Comparison of ENCODE assay signal across 9 mouse cellular contexts in genomic region chr19:24606390-24606976, GRCm38 (mm10). TPM values are rescaled to one million over a fixed set of nuclear protein-coding genes. Genes with fewer than 3 reads are reported as not detected.
DNase-seq lines count a peak whose midpoint lies in the region; ATAC-seq and TF ChIP-seq lines count a peak whose summit lies in the region.
"Had no signal": no experiment of that assay in that cellular context is flagged by ENCODE, and none has a peak within 500 bp of the region (broad histone marks: within the 10 kb centered on the region; RNA-seq: fewer than 3 reads in every experiment).

No protein-coding gene starts in this region.

- DNase-seq in heart, embryonic 10.5 days (ENCODE audit: low spot score): peak; percentile 70
- no peak for DNase-seq in heart, adult 18-20 months
- peak; percentile 12 for DNase-seq in 3T3-L1 (ENCODE audit: low read depth, low spot score)
- peak; percentile 29 for DNase-seq in liver, postnatal 0 days
- no peak for DNase-seq in Muller cell, postnatal 12 days (ENCODE audit: inconsistent ontology term)
- no peak for DNase-seq in layer of hippocampus, adult 8-10 months (ENCODE audit: low spot score in 2 of 2)
- DNase-seq in gastrocnemius, postnatal 4 days (ENCODE audit: low spot score in 2 of 2): no peak

- no peak overlapping the region for H3K27ac ChIP-seq in heart, embryonic 10.5 days
- H3K27ac ChIP-seq in bone marrow, adult 2 months (ENCODE audit: control insufficient read depth, insufficient read depth, low read depth, low read length, poor library complexity): no peak overlapping the region
- H3K27ac ChIP-seq in liver, postnatal 0 days (ENCODE audit: low read depth): no peak overlapping the region
- H3K27ac ChIP-seq: neural tube, embryonic 13.5 days had no signal

- no peak for TF ChIP-seq EP300 in liver, postnatal 0 days (IDR thresholded peaks at IDR 0.05; ENCODE audit: low read depth)

- WGBS in heart, embryonic 10.5 days: 68% methylated on average over 5 of the region's 5 CpGs
- WGBS in bone marrow, adult 2 months: 70% methylated on average over 5 of the region's 5 CpGs
- WGBS in liver, postnatal 0 days (ENCODE audit: insufficient replicate concordance): 76% methylated on average over 5 of the region's 5 CpGs

- no peak overlapping the region for H3K9ac ChIP-seq in liver, postnatal 0 days (replicated peaks)
- H3K9ac ChIP-seq: neural tube, embryonic 13.5 days had no signal

- no peaks in the 10 kb centered on the region for H3K27me3 ChIP-seq in heart, embryonic 10.5 days (ENCODE audit: insufficient read depth, poor library complexity, severe bottlenecking)
- H3K27me3 ChIP-seq in liver, postnatal 0 days (ENCODE audit: insufficient read depth, low read length): no peaks in the 10 kb centered on the region
- H3K27me3 ChIP-seq: neural tube, embryonic 13.5 days had no signal

- H3K4me3 ChIP-seq in heart, embryonic 10.5 days: no peak overlapping the region
- H3K4me3 ChIP-seq in bone marrow, adult 2 months (replicated peaks; ENCODE audit: control insufficient read depth, low read depth, low read length): no peak overlapping the region
- no peak overlapping the region for H3K4me3 ChIP-seq in liver, postnatal 0 days (ENCODE audit: low read depth, low read length)
- H3K4me3 ChIP-seq: neural tube, embryonic 13.5 days had no signal

- peak; percentile 71 for TF ChIP-seq CTCF in bone marrow, adult 2 months (IDR thresholded peaks at IDR 0.05; ENCODE audit: control insufficient read depth, insufficient read depth, low read length)
- TF ChIP-seq CTCF in liver, postnatal 0 days (IDR thresholded peaks at IDR 0.05; ENCODE audit: low read depth): peak; percentile 71

- TF ChIP-seq POLR2A in bone marrow, adult 2 months (IDR thresholded peaks at IDR 0.05; ENCODE audit: borderline replicate concordance, control insufficient read depth, low read depth, low read length): no peak

- H3K4me1 ChIP-seq in heart, embryonic 10.5 days: no peaks in the 10 kb centered on the region
- H3K4me1 ChIP-seq in bone marrow, adult 2 months (ENCODE audit: control insufficient read depth, insufficient read depth, low read length): no peaks in the 10 kb centered on the region
- H3K4me1 ChIP-seq in liver, postnatal 0 days (ENCODE audit: insufficient read depth): no peaks in the 10 kb centered on the region
- H3K4me1 ChIP-seq: neural tube, embryonic 13.5 days had no signal

- no peaks in the 10 kb centered on the region; the same call in 1 of the 2 replicates for H3K9me3 ChIP-seq in heart, embryonic 10.5 days
- no peaks in the 10 kb centered on the region for H3K9me3 ChIP-seq in liver, postnatal 0 days (ENCODE audit: low read length)

- no peaks in the 10 kb centered on the region for H3K36me3 ChIP-seq in heart, embryonic 10.5 days
- no peaks in the 10 kb centered on the region for H3K36me3 ChIP-seq in liver, postnatal 0 days (replicated peaks; ENCODE audit: insufficient read depth, low read length)
- H3K36me3 ChIP-seq: neural tube, embryonic 13.5 days had no signal

- ATAC-seq in liver, postnatal 0 days: no peak

- no peak overlapping the region for H3K4me2 ChIP-seq in liver, postnatal 0 days (ENCODE audit: low read depth, low read length)
- H3K4me2 ChIP-seq: neural tube, embryonic 13.5 days had no signal

RNA-seq across cellular contexts. Expression of gene Pip5k1b, which starts 50.8 kb away (rescaled TPM):
- polyA plus RNA-seq in heart, embryonic 10.5 days (2016; fragmentation: Nextera tagmentation; extraction: Ambion mirVana): 6.3 and 7.7 TPM in 2 replicates
- total RNA-seq in heart, adult 18-20 months (2021): 10 to 100 TPM; 20.3 to 21.3 TPM
- polyA plus RNA-seq in bone marrow, adult 2 months (2011; ENCODE audit: insufficient read depth, insufficient read length, low replicate concordance, missing spikeins): 10.4 and 16.2 TPM in 2 replicates
- polyA plus RNA-seq in liver, postnatal 0 days (2015; fragmentation: Nextera tagmentation; extraction: Ambion mirVana): 3.0 and 4.4 TPM in 2 replicates
- total RNA-seq in layer of hippocampus, adult 8-10 months (2022): 10 to 100 TPM; 51.7 to 64.3 (median 57.6) TPM
- total RNA-seq in gastrocnemius, postnatal 4 days (2021): 1 to 10 TPM; 1.7 to 1.9 TPM

Comparison
In these comparisons a context has a peak if more than half of its experiments do, and no peak if none do; other contexts are left out.
1. DNase-seq: peak in heart, embryonic 10.5 days (single experiment), 3T3-L1 (single experiment) and liver, postnatal 0 days (single experiment); none in heart, adult 18-20 months (0 of 2), Muller cell, postnatal 12 days (single experiment), layer of hippocampus, adult 8-10 months (0 of 2) and gastrocnemius, postnatal 4 days (0 of 2).
2. RNA of gene Pip5k1b, which starts 50.8 kb away (total RNA-seq): 51.7 to 64.3 TPM in layer of hippocampus, adult 8-10 months and 20.3 to 21.3 TPM in heart, adult 18-20 months; 1.7 to 1.9 TPM in gastrocnemius, postnatal 4 days; every median in the first group is over 4 times any median in the second.